Mouse (Mus musculus) kidney, postnatal 36 days (tissue): ENCODE results near the gene Prr22.

Experiments used
- DNase-seq, 2 experiments: peaks; one replicate each; pipeline ENCODE4 v3.0.0; 2021 to 2022; ENCODE audit warnings: mixed read lengths in 2 of 2

Gene Prr22

GRCm38 (mm10) chr17:56761991-56762410 lies 8.0 kb upstream of the Prr22 start:
- peak; percentile 89 to 97 for DNase-seq

- peak; percentile 56 to 72 for DNase-seq
These were observed 7.0 kb upstream of the Prr22 start for GRCm38 (mm10) chr17:56762769-56763731.

- no peak for DNase-seq
These were observed 6.3 kb upstream of the Prr22 start for GRCm38 (mm10) chr17:56763741-56764250.

GRCm38 (mm10) chr17:56764474-56765354 lies 5.3 kb upstream of the Prr22 start, which contains the start of gene Dus3l:
Gene Dus3l (plus strand): TSS chr17:56764757.
- peak; percentile 88 to 93 for DNase-seq

- DNase-seq, result no peak
These were observed 4.6 kb upstream of the Prr22 start for GRCm38 (mm10) chr17:56765431-56765830.

- no peak for DNase-seq
These were observed 3.2 kb upstream of the Prr22 start for GRCm38 (mm10) chr17:56766631-56767405.

GRCm38 (mm10) chr17:56767531-56768135 lies 2.4 kb upstream of the Prr22 start:
- no peak for DNase-seq

- DNase-seq, result no peak
These were observed 1.1 kb upstream of the Prr22 start for GRCm38 (mm10) chr17:56768941-56769340.

GRCm38 (mm10) chr17:56777568-56777967 lies 7.5 kb downstream of the Prr22 start:
- DNase-seq, result peak in 1 of 2 experiments; percentile 25

- DNase-seq, result no peak
These were observed 8.8 kb downstream of the Prr22 start for GRCm38 (mm10) chr17:56778779-56779362.

- DNase-seq, result peak; percentile 61 to 82
These were observed 10.4 kb downstream of the Prr22 start for GRCm38 (mm10) chr17:56780291-56780978.

GRCm38 (mm10) chr17:56788886-56789285 lies 18.8 kb downstream of the Prr22 start:
- peak in 1 of 2 experiments; percentile 34 for DNase-seq

- DNase-seq, result no peak
These were observed 19.2 kb downstream of the Prr22 start for GRCm38 (mm10) chr17:56789286-56789685.

GRCm38 (mm10) chr17:56792588-56792987 lies 22.5 kb downstream of the Prr22 start:
- DNase-seq, result no peak

GRCm38 (mm10) chr17:56793614-56794319 lies 23.7 kb downstream of the Prr22 start:
- DNase-seq, result no peak

GRCm38 (mm10) chr17:56799276-56799675 lies 29.2 kb downstream of the Prr22 start:
- no peak for DNase-seq

- no peak for DNase-seq
These were observed 32.0 kb downstream of the Prr22 start for GRCm38 (mm10) chr17:56802065-56802464.

GRCm38 (mm10) chr17:56804952-56805351 lies 34.9 kb downstream of the Prr22 start:
- DNase-seq, result no peak

GRCm38 (mm10) chr17:56805784-56806183 lies 35.7 kb downstream of the Prr22 start:
- no peak for DNase-seq

- DNase-seq, result peak; percentile 67 to 85
These were observed 38.5 kb downstream of the Prr22 start for GRCm38 (mm10) chr17:56808518-56808917.
